Mouse (Mus musculus) embryonic facial prominence, embryonic 11.5 days (tissue): ENCODE measurements at regions not wholly inside any gene's neighbourhood (a gene's known extent, or its start where the extent isn't known, plus 50 kb on each side); places are given as distances from the start of the nearest gene placed in this dataset.

Source experiments
- ATAC-seq: fragments of 200-750 bp; cut with Nextera tagmentation; replicated peaks from 2 replicates; pipeline ENCODE4 v1.8.0; 2017; ENCODE audit warnings: low read depth; ENCODE audit not compliant: insufficient number of reproducible peaks, low FRiP score, low TSS enrichment
- DNase-seq: peaks from one replicate; pipeline ENCODE4 v3.0.0-alpha.2; 2015; ENCODE audit warnings: low spot score
- H3K27ac ChIP-seq: fragments of 300-500 bp; sonication (generic); replicated peaks from 2 replicates; pipeline ENCODE4 v1.5.1; 2014; ENCODE audit warnings: mild to moderate bottlenecking, low read depth, low read length, control low read depth
- H3K27me3 ChIP-seq: fragments of 300-500 bp; sonication (generic); 2 replicates; pipeline ENCODE4 v1.6.1; 2014; ENCODE audit warnings: mild to moderate bottlenecking, low read length, moderate library complexity, mixed read lengths; ENCODE audit not compliant: control insufficient read depth, insufficient read depth
- H3K36me3 ChIP-seq: fragments of 300-500 bp; sonication (generic); replicated peaks from 2 replicates; pipeline ENCODE4 v1.6.1; 2014; ENCODE audit warnings: low read depth, mild to moderate bottlenecking, low read length, moderate library complexity, mixed read lengths; ENCODE audit not compliant: control insufficient read depth, insufficient read depth
- H3K4me1 ChIP-seq: fragments of 300-500 bp; sonication (generic); 2 replicates; pipeline ENCODE4 v1.6.1; 2014; ENCODE audit warnings: low read length, mixed read lengths; ENCODE audit not compliant: control insufficient read depth, insufficient read depth
- H3K4me2 ChIP-seq: fragments of 300-500 bp; sonication (generic); 2 replicates; pipeline ENCODE4 v1.6.1; 2014; ENCODE audit warnings: low read depth, mild to moderate bottlenecking, control low read depth, low read length, moderate library complexity
- H3K4me3 ChIP-seq: fragments of 300-500 bp; sonication (generic); 2 replicates; pipeline ENCODE4 v1.5.1; 2014; ENCODE audit warnings: low read depth, low read length, control low read depth
- H3K9ac ChIP-seq: fragments of 300-500 bp; sonication (generic); replicated peaks from 2 replicates; pipeline ENCODE4 v1.6.1; 2014; ENCODE audit warnings: mild to moderate bottlenecking, control low read depth, low read length
- H3K9me3 ChIP-seq: fragments of 300-500 bp; sonication (generic); replicated peaks from 2 replicates; pipeline ENCODE4 v1.6.1; 2016; ENCODE audit warnings: mild to moderate bottlenecking, low read length, inconsistent platforms, mixed read lengths; ENCODE audit not compliant: control insufficient read depth
- WGBS: fragments of 180-500 bp; shearing (Covaris S2); extraction: QIAGEN DNeasy Blood & Tissue Kit; methylation state at CpG from one replicate; pipeline ENCODE4 v1.1.7; 2014; 5-methylcytosine and 5-hydroxymethylcytosine counted together

- Histone ChIP-seq H3K4me1 (no peaks in the 10 kb centered on the region), H3K4me3 (no peak overlapping the region), H3K27me3 (no peaks in the 10 kb centered on the region), H3K9ac (no peak overlapping the region), H3K27ac (no peak overlapping the region), H3K9me3 (no peaks in the 10 kb centered on the region), H3K36me3 (no peaks in the 10 kb centered on the region), H3K4me2 (no peak overlapping the region)
- DNase-seq = no peak
- WGBS = 64% methylated on average over 4 of the region's 4 CpGs
- no peak for ATAC-seq
Observed at GRCm38 (mm10) chr4:131206886-131207200, 262.7 kb downstream of the Matn1 start.

DNA sequence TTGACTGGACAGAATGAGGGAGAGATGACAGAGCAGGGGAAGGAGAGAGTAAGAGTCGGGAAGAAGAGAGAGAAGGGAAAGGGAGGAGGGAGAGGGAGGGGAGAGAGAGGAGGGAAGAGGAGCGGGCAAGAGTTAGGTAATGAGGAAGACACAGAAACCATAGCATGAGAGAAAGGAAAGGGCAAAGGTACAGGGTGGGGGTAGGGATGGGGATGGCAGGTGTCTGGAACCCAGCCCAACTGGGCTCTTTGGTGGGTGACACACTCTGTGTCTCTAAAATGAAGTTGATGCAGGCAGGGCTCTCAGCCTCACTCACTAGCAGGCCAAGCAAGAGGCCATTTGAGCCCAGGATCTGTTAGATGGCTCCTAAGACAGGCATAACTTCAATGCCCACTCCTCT, 263.1 kb downstream of the Matn1 start:
- Histone ChIP-seq H3K9ac (no peak overlapping the region), H3K4me3 (no peak overlapping the region), H3K36me3 (no peaks in the 10 kb centered on the region), H3K4me1 (no peaks in the 10 kb centered on the region), H3K9me3 (no peaks in the 10 kb centered on the region), H3K4me2 (no peak overlapping the region), H3K27me3 (no peaks in the 10 kb centered on the region), H3K27ac (no peak overlapping the region)
- 60% methylated on average over 2 of the region's 2 CpGs for WGBS
- DNase-seq (no peak), ATAC-seq (no peak)

DNA sequence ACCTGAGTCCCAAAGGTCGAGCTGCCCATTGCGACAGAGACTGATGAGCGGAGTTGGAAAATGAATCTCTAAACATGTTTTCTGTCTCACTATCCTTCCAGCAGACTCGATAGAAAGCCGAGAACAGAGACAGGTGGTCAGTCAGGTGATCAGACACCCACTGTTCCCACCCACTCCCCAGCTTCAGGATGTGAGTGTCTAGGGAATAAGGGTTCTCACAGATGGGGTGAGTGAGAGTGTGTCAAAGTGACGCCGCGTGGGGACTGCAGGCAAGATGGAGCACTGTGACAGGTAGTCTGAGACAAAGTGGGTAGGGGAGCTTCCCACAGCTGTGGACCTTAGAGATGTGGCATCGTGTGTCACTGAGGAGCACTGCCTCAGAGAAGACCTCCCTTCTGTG, 264.0 kb downstream of the Matn1 start:
- ATAC-seq = no peak
- H3K36me3 ChIP-seq = no peaks in the 10 kb centered on the region
- H3K9me3 ChIP-seq = no peaks in the 10 kb centered on the region
- H3K27me3 ChIP-seq = no peaks in the 10 kb centered on the region
- no peak overlapping the region for H3K9ac ChIP-seq
- no peak for DNase-seq
- 77% methylated on average over 9 of the region's 9 CpGs for WGBS
- H3K4me3 ChIP-seq = no peak overlapping the region
- no peak overlapping the region for H3K4me2 ChIP-seq
- H3K4me1 ChIP-seq = no peaks in the 10 kb centered on the region
- no peak overlapping the region for H3K27ac ChIP-seq

- Histone ChIP-seq H3K27me3 (no peaks in the 10 kb centered on the region), H3K4me3 (no peak overlapping the region), H3K4me2 (no peak overlapping the region), H3K4me1 (no peaks in the 10 kb centered on the region), H3K9ac (no peak overlapping the region), H3K36me3 (no peaks in the 10 kb centered on the region), H3K27ac (no peak overlapping the region), H3K9me3 (no peaks in the 10 kb centered on the region)
- ATAC-seq (no peak), DNase-seq (no peak)
- 90% methylated on average over 6 of the region's 6 CpGs for WGBS
Observed at GRCm38 (mm10) chr4:131208637-131209036, 264.5 kb downstream of the Matn1 start.

DNA sequence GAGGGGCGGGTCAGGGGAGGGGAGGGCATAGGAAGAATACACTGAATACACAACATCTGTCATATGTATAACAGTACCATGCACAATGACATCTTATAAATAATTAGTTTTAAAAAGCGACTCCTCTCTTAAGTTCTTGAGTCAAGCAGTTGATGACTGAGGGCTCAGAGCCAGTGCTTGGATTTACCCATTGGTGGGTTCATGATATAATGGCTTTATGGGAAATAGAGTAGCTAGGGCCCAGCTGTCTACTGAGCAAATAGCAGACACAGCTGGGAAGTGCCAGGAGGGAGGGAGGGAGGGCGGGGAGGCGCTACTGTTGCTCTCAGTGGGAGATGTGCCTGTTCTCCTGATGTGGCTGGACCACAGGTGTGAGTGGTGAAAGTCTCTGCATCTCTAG, 268.5 kb downstream of the Matn1 start:
- 56% methylated on average over 4 of the region's 4 CpGs for WGBS
- Histone ChIP-seq H3K9me3 (no peaks in the 10 kb centered on the region), H3K4me3 (no peak overlapping the region), H3K4me1 (no peaks in the 10 kb centered on the region), H3K27ac (no peak overlapping the region), H3K4me2 (no peak overlapping the region), H3K36me3 (no peaks in the 10 kb centered on the region), H3K9ac (no peak overlapping the region), H3K27me3 (no peaks in the 10 kb centered on the region)
- no peak for ATAC-seq
- no peak for DNase-seq

GRCm38 (mm10) chr4:131215682-131216081, 271.5 kb downstream of the Matn1 start:
- DNase-seq (no peak), ATAC-seq (no peak; the same call in 1 of the 2 replicates)
- Histone ChIP-seq H3K9ac (no peak overlapping the region), H3K27me3 (no peaks in the 10 kb centered on the region), H3K9me3 (no peaks in the 10 kb centered on the region), H3K4me3 (no peak overlapping the region), H3K27ac (no peak overlapping the region), H3K4me2 (no peak overlapping the region), H3K4me1 (no peaks in the 10 kb centered on the region), H3K36me3 (no peaks in the 10 kb centered on the region)
- 84% methylated on average over 10 of the region's 11 CpGs for WGBS

GRCm38 (mm10) chr4:131216361-131216760, 272.2 kb downstream of the Matn1 start:
- ATAC-seq (no peak), DNase-seq (no peak)
- Histone ChIP-seq H3K9me3 (no peaks in the 10 kb centered on the region), H3K4me1 (no peaks in the 10 kb centered on the region), H3K9ac (no peak overlapping the region), H3K4me2 (no peak overlapping the region), H3K36me3 (no peaks in the 10 kb centered on the region), H3K4me3 (no peak overlapping the region), H3K27me3 (no peaks in the 10 kb centered on the region), H3K27ac (no peak overlapping the region)
- 88% methylated on average over 3 of the region's 3 CpGs for WGBS

- no peak for ATAC-seq
- Histone ChIP-seq H3K27me3 (no peaks in the 10 kb centered on the region), H3K4me2 (no peak overlapping the region), H3K9me3 (no peaks in the 10 kb centered on the region), H3K27ac (no peak overlapping the region), H3K9ac (no peak overlapping the region), H3K4me1 (no peaks in the 10 kb centered on the region), H3K4me3 (no peak overlapping the region), H3K36me3 (no peaks in the 10 kb centered on the region)
- no peak for DNase-seq
- WGBS = 86% methylated on average over 4 of the region's 4 CpGs
Observed at GRCm38 (mm10) chr4:131217083-131217482, 272.9 kb downstream of the Matn1 start.
